Mouse (Mus musculus) forebrain, embryonic 11.5 days (tissue): ENCODE measurements at regions not wholly inside any gene's neighbourhood (a gene's known extent, or its start where the extent isn't known, plus 50 kb on each side); places are given as distances from the start of the nearest gene placed in this dataset.
A peak's percentile ranks its signal among the peaks of the same experiment; 100 is the strongest.

Source experiments
- ATAC-seq: fragments of 200-750 bp; cut with Nextera tagmentation; replicated peaks from 2 replicates; pipeline ENCODE4 v1.8.0; 2017; ENCODE audit warnings: moderate TSS enrichment; ENCODE audit not compliant: low FRiP score
- DNase-seq: peaks from one replicate; pipeline ENCODE4 v3.0.0-alpha.2; 2017; ENCODE audit warnings: low spot score
- H3K27ac ChIP-seq: fragments of 300-500 bp; sonication (generic); 2 replicates; pipeline ENCODE4 v1.5.1; 2014; ENCODE audit warnings: low read depth, low read length
- H3K27me3 ChIP-seq: fragments of 300-500 bp; sonication (generic); 2 replicates; pipeline ENCODE4 v1.6.1; 2014; ENCODE audit warnings: mild to moderate bottlenecking, low read length, mixed read lengths; ENCODE audit not compliant: control insufficient read depth, insufficient read depth
- H3K36me3 ChIP-seq: fragments of 300-500 bp; sonication (generic); 2 replicates; pipeline ENCODE4 v1.6.1; 2014; ENCODE audit warnings: mild to moderate bottlenecking, low read length, moderate library complexity, mixed read lengths; ENCODE audit not compliant: control insufficient read depth, insufficient read depth
- H3K4me1 ChIP-seq: fragments of 300-500 bp; sonication (generic); replicated peaks from 2 replicates; pipeline ENCODE4 v1.6.1; 2014; ENCODE audit warnings: low read length, mixed read lengths; ENCODE audit not compliant: control insufficient read depth, insufficient read depth
- H3K4me2 ChIP-seq: fragments of 300-500 bp; sonication (generic); 2 replicates; pipeline ENCODE4 v1.6.1; 2014; ENCODE audit warnings: low read depth, mild to moderate bottlenecking, low read length, moderate library complexity, mixed read lengths; ENCODE audit not compliant: severe bottlenecking
- H3K4me3 ChIP-seq: fragments of 300-500 bp; sonication (generic); 2 replicates; pipeline ENCODE4 v1.5.1; 2014; ENCODE audit warnings: low read depth, low read length
- H3K9ac ChIP-seq: fragments of 300-500 bp; sonication (generic); 2 replicates; pipeline ENCODE4 v1.6.1; 2014; ENCODE audit warnings: low read length
- H3K9me3 ChIP-seq: fragments of 300-500 bp; sonication (generic); 2 replicates; pipeline ENCODE4 v1.6.1; 2016; ENCODE audit warnings: low read length, mixed read lengths; ENCODE audit not compliant: control insufficient read depth
- WGBS: fragments of 180-500 bp; shearing (Covaris S2); extraction: QIAGEN DNeasy Blood & Tissue Kit; methylation state at CpG from one replicate; pipeline ENCODE4 v1.1.7; 2014; 5-methylcytosine and 5-hydroxymethylcytosine counted together

DNA sequence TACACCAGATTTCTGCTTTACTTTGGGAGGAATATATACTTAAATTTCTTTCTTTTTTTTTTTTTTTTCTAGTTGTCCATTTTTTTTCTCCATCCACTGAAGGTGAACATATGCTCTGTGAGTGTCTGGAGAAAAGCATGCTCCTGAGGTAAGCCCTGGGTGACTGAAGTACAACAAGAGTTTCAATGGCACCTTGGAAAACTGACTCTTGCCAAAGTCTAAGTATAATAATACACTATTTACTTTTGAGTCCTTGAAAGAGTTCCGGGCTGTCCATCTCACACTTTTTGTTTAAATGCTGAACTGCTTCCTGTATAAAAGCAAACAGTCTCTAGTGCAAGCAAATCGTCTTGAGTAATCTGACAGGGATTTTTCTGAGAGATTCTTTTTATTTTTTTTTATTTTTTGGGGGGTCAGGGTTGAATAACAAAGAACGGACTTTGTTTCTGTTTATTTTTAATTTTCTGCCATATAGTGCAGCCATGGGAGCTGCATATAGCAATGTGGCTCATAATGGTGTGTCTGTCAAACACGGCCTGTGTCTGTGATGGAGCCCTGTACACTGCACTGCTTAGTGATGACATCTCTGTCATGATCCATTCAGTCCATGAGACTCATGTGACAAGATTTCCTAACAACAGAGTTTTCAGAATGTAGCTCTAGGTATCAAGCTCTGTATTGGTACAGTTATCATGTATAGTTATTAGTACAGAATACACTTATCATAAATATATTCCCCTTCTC lies 119.3 kb downstream of the Btg1 start:
- H3K27ac ChIP-seq = no peak overlapping the region
- H3K9me3 ChIP-seq = no peaks in the 10 kb centered on the region
- H3K4me3 ChIP-seq = no peak overlapping the region
- 87% methylated on average over 4 of the region's 4 CpGs for WGBS
- ATAC-seq = no peak
- H3K27me3 ChIP-seq = no peaks in the 10 kb centered on the region
- no peak overlapping the region for H3K9ac ChIP-seq
- H3K36me3 ChIP-seq = no peaks in the 10 kb centered on the region
- H3K4me1 ChIP-seq = no peaks in the 10 kb centered on the region
- H3K4me2 ChIP-seq = no peak overlapping the region
- DNase-seq = no peak

- Histone ChIP-seq H3K4me3 (no peak overlapping the region), H3K4me1 (no peaks in the 10 kb centered on the region), H3K9ac (no peak overlapping the region), H3K4me2 (no peak overlapping the region), H3K36me3 (no peaks in the 10 kb centered on the region), H3K27me3 (no peaks in the 10 kb centered on the region), H3K9me3 (no peaks in the 10 kb centered on the region), H3K27ac (no peak overlapping the region)
- WGBS = 92% methylated on average over 6 of the region's 6 CpGs
- no peak for DNase-seq
- ATAC-seq = no peak
Observed at GRCm38 (mm10) chr10:96737972-96738371, 121.2 kb downstream of the Btg1 start.

GRCm38 (mm10) chr10:96738606-96739005 lies 121.8 kb downstream of the Btg1 start:
- Histone ChIP-seq H3K4me3 (no peak overlapping the region), H3K9me3 (no peaks in the 10 kb centered on the region)
- WGBS = 90% methylated on average over 5 of the region's 5 CpGs

DNA sequence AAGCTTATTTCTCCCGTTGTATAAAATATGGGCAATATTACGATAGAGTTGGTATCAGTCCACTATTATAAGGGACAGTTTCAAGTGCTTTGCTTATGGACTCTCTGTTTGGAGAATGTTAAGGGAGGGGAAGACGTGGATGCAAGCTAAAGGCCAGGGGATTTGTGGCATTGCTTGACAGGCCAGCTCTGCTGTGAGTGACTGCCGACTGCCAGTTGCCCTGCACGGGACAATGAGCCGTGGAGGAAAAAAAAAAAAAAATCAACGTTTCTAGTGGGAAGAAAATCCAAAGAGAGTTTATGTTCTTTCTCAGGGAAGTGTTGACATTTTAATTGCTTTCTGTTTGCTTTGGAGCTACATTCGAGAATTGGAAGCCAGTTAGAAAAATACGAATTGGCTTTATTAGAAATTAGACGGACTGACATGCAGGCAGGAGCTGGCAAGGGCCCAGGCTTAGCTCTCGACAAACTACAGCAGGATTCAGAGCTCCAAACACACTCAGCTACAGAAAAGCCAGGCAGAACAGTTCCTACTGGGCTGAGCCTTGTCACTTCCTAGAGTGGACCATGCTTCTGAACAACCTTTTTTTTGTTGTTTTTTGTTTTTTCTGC lies 127.5 kb downstream of the Btg1 start:
- Histone ChIP-seq H3K4me3 (no peak overlapping the region), H3K9ac (no peak overlapping the region), H3K27ac (no peak overlapping the region), H3K9me3 (no peaks in the 10 kb centered on the region), H3K27me3 (no peaks in the 10 kb centered on the region), H3K4me1 (no peaks in the 10 kb centered on the region), H3K36me3 (no peaks in the 10 kb centered on the region), H3K4me2 (no peak overlapping the region)
- 65% methylated on average over 11 of the region's 11 CpGs for WGBS
- DNase-seq (no peak), ATAC-seq (no peak)

More at GRCm38 (mm10) chr10:96738606-96739005, 121.8 kb downstream of the Btg1 start:
- no peak for DNase-seq
- no peaks in the 10 kb centered on the region for H3K4me1 ChIP-seq
- no peaks in the 10 kb centered on the region for H3K27me3 ChIP-seq
- no peak for ATAC-seq
- no peak overlapping the region for H3K27ac ChIP-seq
- no peak overlapping the region for H3K9ac ChIP-seq
- H3K36me3 ChIP-seq = no peaks in the 10 kb centered on the region
- no peak overlapping the region for H3K4me2 ChIP-seq

DNA sequence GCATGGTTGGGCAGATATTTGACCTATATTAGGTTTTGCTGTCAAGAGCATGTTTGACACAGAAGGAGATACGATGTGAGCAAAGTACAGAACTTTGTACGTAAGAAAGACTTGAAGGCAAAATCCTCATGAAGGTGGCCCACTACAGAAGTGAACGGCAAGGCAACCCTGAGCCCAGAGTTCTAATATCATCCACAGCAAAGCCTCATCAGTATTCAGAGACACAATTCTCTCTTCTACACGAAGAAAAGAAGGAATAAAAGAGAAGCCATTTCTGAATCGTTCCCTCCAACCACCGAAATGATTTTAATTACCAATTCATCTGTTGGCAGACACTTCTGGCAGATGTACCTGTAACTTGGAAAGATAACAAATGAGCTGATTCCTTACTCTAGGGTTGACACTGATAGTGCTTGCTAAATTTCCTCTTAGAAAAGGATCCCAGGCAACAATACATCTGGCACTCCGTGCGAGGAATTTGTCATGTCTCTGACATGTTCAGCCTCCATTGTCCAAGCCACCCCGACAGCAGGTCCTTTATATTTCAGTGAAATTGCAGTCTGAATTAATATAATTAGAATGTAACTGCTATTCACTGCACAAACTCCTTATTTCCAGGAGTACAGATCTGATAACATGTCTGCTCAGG lies 130.3 kb downstream of the Btg1 start:
- H3K9me3 ChIP-seq = no peaks in the 10 kb centered on the region
- DNase-seq (no peak), ATAC-seq (no peak)
- no peaks in the 10 kb centered on the region for H3K27me3 ChIP-seq
- no peak overlapping the region for H3K4me3 ChIP-seq
- H3K4me2 ChIP-seq = no peak overlapping the region
- H3K9ac ChIP-seq = no peak overlapping the region
- H3K27ac ChIP-seq = no peak overlapping the region
- H3K36me3 ChIP-seq = no peaks in the 10 kb centered on the region
- no peaks in the 10 kb centered on the region for H3K4me1 ChIP-seq
- 89% methylated on average over 9 of the region's 9 CpGs for WGBS

GRCm38 (mm10) chr10:96750861-96751260 lies 134.1 kb downstream of the Btg1 start:
- no peaks in the 10 kb centered on the region for H3K9me3 ChIP-seq
- 0 out of 2 replicates have a peak, but pooled peaks cover 2% of the 10 kb centered on the region for H3K4me1 ChIP-seq
- DNase-seq = no peak
- no peak overlapping the region for H3K4me3 ChIP-seq
- H3K36me3 ChIP-seq = no peaks in the 10 kb centered on the region
- no peak overlapping the region for H3K4me2 ChIP-seq
- H3K9ac ChIP-seq = no peak overlapping the region
- no peaks in the 10 kb centered on the region for H3K27me3 ChIP-seq
- no peak for ATAC-seq
- no peak overlapping the region for H3K27ac ChIP-seq
- 71% methylated on average over 5 of the region's 5 CpGs for WGBS

DNA sequence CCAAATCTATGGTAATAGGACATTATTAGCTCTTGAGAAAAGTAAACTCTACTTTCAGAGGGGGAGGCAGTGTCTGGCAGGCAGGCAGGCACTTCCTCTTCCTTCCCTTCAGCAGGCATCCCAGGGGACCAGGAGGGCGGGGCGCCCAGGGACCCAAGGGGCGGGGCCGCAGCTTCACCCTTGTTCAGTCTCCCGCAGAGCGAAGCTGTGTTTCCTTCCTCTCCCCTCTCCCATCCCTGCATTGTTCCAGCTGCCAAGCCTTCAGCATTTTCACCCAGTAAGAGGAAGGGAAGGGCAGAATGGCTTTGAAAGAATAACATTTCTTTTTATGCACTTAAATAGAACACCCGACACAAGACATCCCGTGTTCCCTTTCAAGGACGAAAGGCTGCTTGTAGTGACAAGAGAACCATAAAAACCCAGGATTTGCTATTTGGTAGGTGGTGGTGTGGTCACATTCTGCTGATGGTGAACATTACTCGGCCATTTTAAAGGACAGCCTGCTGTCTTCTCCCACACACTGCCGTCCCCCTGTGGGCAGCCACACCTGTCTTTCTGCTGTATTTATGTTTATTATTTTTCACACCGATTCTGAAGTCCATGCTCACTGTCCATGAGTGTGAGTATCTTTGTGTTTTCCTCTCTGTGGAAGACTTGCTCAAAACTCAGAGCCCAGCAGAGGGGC lies 134.9 kb downstream of the Btg1 start:
- Histone ChIP-seq H3K36me3 (no peaks in the 10 kb centered on the region), H3K4me1 (peaks cover 2% of the 10 kb centered on the region; the same call in 1 of the 2 replicates), H3K9ac (no peak overlapping the region), H3K4me3 (no peak overlapping the region), H3K4me2 (no peak overlapping the region), H3K27ac (no peak overlapping the region), H3K27me3 (no peaks in the 10 kb centered on the region), H3K9me3 (no peaks in the 10 kb centered on the region)
- ATAC-seq (peak; percentile 78), DNase-seq (peak; percentile 73)
- 23% methylated on average over 12 of the region's 12 CpGs for WGBS

DNA sequence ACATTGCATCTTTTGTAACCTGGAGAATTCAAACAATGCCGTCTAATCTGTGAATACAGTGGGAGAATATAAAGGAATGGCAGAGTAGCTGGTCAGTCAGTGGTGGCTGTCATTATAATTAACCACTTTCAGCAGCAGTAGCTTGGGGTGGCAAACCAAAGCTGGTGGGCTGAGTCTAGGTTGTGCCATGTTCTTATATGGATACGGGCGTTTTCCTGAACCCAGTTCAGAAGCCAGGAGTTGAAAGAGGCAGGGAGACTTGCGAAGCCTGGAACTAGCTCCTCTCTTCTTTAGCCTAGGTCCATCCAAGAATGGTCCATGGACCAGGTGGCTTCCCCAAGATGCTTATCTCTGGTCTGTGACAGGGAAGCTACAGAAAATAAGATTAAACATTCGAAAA lies 135.7 kb downstream of the Btg1 start:
- Histone ChIP-seq H3K4me2 (no peak overlapping the region), H3K9me3 (no peaks in the 10 kb centered on the region), H3K9ac (no peak overlapping the region), H3K27me3 (no peaks in the 10 kb centered on the region), H3K4me3 (no peak overlapping the region), H3K27ac (no peak overlapping the region), H3K36me3 (no peaks in the 10 kb centered on the region), H3K4me1 (peaks cover 2% of the 10 kb centered on the region; the same call in 1 of the 2 replicates)
- DNase-seq = no peak
- WGBS = 85% methylated on average over 5 of the region's 5 CpGs
- no peak for ATAC-seq
